15 mouse cellular contexts compared by ENCODE assay signal in the genomic region with DNA sequence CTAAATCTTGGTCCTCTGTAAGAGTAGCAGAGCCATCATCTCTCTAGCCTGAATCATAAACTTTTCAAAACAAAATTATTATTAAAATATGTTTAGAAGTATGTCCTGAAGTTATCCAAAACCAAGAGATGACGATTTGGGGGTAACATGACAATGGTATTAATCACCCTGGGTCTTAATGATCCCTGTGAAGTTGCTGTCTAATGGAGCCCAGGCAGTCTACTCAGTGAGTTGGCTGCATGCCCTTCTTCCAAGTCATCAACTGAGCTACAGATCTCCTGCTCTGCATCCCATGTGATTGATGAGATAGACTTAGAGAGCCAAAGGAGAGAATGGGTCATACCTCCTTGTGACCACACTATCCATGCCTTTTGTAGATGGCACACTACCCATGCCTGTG.
"Had no signal": no experiment of that assay in that cellular context is flagged by ENCODE, and none has a peak within 500 bp of the region (broad histone marks: within the 10 kb centered on the region; RNA-seq: fewer than 3 reads in every experiment).

No protein-coding gene starts in this region.

- DNase-seq: lung, adult 18-20 months; lung, embryonic 14.5 days; lung, postnatal 10 days; lung, postnatal 4 days; midbrain, embryonic 14.5 days; right cerebral cortex, postnatal 14 days; right cerebral cortex, postnatal 4 days; spleen, adult 18-20 months; thymus, adult 18-20 months; thymus, postnatal 14 days; thymus, postnatal 36 days had no signal

- H3K36me3 ChIP-seq: midbrain, embryonic 12.5 days; neural tube, embryonic 12.5 days had no signal

- H3K4me3 ChIP-seq: midbrain, embryonic 12.5 days; myocyte; neural tube, embryonic 12.5 days had no signal

- H3K27ac ChIP-seq: liver, embryonic 14.5 days; midbrain, embryonic 12.5 days; neural tube, embryonic 12.5 days had no signal

- H3K9me3 ChIP-seq: neural tube, embryonic 12.5 days had no signal

- H3K27me3 ChIP-seq: midbrain, embryonic 12.5 days; neural tube, embryonic 12.5 days had no signal
